Mouse (Mus musculus): ENCODE measurements at regions not wholly inside any gene's neighbourhood (a gene's known extent, or its start where the extent isn't known, plus 50 kb on each side); places are given as distances from the start of the nearest gene placed in this dataset.

DNA sequence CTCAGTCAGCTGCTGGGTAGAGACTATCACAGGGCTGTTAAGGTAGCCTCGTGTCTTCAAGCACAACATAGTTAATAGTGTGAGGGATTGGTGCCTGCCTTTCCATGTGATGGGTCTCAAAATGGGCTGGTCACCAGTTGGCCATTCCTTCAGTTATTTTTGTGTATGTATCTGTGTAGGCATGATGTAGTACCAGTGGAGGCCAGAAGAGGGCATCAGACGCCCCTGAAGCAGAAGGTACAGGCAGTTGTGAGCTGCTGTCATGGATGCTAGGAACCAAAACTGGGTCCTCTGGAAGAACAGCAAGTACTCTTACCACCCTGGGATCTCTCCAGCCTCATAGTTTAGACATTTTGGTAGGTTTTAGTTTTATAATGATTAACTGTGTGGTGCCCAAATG lies 228.9 kb upstream of the 1700056E22Rik start:
- ATAC-seq = no peak

GRCm38 (mm10) chr1:184261385-184261727 lies 227.3 kb upstream of the 1700056E22Rik start:
- no peaks in the 10 kb centered on the region for H3K4me1 ChIP-seq
- no peaks in the 10 kb centered on the region for H3K27me3 ChIP-seq
- WGBS = 73% methylated on average over 6 of the region's 6 CpGs
- no peak for ATAC-seq
- no peak overlapping the region for H3K9ac ChIP-seq
- H3K36me3 ChIP-seq (ENCODE audit: poor library complexity, severe bottlenecking) = no peaks in the 10 kb centered on the region
- no peaks in the 10 kb centered on the region for H3K9me3 ChIP-seq (replicated peaks)
- H3K4me3 ChIP-seq = no peak overlapping the region
- H3K4me2 ChIP-seq = no peak overlapping the region
- no peak overlapping the region for H3K27ac ChIP-seq

More for the DNA sequence above, 228.9 kb upstream of the 1700056E22Rik start:
- 51% methylated on average over 2 of the region's 2 CpGs for WGBS
- Histone ChIP-seq H3K4me2 (no peak overlapping the region), H3K9ac (no peak overlapping the region), H3K4me1 (no peaks in the 10 kb centered on the region), H3K27ac (no peak overlapping the region), H3K36me3 (ENCODE audit: poor library complexity, severe bottlenecking) (no peaks in the 10 kb centered on the region), H3K27me3 (no peaks in the 10 kb centered on the region), H3K4me3 (no peak overlapping the region), H3K9me3 (replicated peaks) (no peaks in the 10 kb centered on the region)

DNA sequence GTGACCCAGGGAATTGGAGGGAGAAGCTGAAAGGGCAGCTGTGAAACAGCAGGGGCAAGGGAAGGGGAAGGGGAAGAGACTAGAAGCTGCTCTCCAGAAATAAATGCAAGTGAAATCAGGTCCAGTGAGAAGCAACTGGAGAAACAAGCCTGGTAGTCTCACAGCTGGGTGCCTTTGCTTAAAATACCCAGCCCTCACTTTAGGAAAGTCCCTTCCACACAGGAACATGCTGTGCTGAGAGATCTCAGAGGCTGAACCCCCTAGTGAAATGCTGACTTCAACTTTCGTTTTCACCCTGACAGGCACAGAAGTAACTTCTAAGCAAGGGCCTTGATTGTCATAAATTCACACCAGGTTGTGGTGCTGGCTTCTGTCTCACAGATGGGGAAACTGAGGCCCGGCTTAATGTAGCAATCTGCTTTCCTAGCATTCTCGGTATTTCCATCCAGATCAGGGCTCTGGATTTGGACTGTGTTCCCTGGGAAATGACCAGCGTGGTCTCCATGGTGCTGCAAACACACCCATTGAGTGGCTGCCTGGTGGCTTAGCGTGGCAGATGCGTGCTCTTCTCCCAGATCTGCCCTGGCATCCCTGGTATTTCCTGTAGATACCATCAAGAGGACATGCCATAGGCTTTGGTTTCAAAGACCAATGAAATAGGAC lies 226.8 kb upstream of the 1700056E22Rik start:
- H3K9me3 ChIP-seq (replicated peaks) = no peaks in the 10 kb centered on the region
- H3K27ac ChIP-seq = no peak overlapping the region
- 88% methylated on average over 6 of the region's 6 CpGs for WGBS
- no peak overlapping the region for H3K4me2 ChIP-seq
- H3K4me1 ChIP-seq = no peaks in the 10 kb centered on the region
- no peaks in the 10 kb centered on the region for H3K36me3 ChIP-seq (ENCODE audit: poor library complexity, severe bottlenecking)
- no peak overlapping the region for H3K4me3 ChIP-seq
- no peaks in the 10 kb centered on the region for H3K27me3 ChIP-seq
- ATAC-seq = no peak
- H3K9ac ChIP-seq = no peak overlapping the region

DNA sequence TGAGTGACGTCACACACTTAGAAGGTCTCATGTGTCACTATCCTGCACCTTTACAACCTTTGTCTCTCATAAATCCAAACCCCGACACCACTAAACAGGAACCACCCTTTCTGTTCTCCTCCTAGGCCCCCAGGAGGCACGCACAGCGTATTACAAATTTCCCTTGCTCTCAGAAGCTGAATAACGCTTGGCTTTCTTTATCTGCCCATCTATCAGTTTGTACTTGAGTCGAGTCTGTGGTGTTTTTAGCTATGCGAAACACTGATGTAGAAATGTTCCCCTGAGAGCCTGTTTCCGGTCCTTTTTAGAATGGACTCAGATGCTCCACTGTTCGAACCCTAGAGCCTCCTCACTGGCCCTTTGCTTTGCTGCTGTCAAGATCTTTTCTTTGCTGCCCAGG lies 225.8 kb upstream of the 1700056E22Rik start:
- H3K9ac ChIP-seq = no peak overlapping the region
- no peaks in the 10 kb centered on the region for H3K27me3 ChIP-seq
- H3K36me3 ChIP-seq (ENCODE audit: poor library complexity, severe bottlenecking) = no peaks in the 10 kb centered on the region
- H3K9me3 ChIP-seq (replicated peaks) = no peaks in the 10 kb centered on the region
- H3K4me3 ChIP-seq = no peak overlapping the region
- no peak overlapping the region for H3K4me2 ChIP-seq
- no peak overlapping the region for H3K27ac ChIP-seq
- H3K4me1 ChIP-seq = no peaks in the 10 kb centered on the region
- ATAC-seq = no peak
- 94% methylated on average over 9 of the region's 9 CpGs for WGBS

GRCm38 (mm10) chr1:184257356-184257755 lies 223.3 kb upstream of the 1700056E22Rik start:
- no peaks in the 10 kb centered on the region for H3K27me3 ChIP-seq
- no peak overlapping the region for H3K4me3 ChIP-seq
- H3K27ac ChIP-seq = no peak overlapping the region
- no peak for ATAC-seq
- no peak overlapping the region for H3K9ac ChIP-seq
- H3K4me2 ChIP-seq = no peak overlapping the region
- H3K4me1 ChIP-seq = no peaks in the 10 kb centered on the region
- no peaks in the 10 kb centered on the region for H3K9me3 ChIP-seq (replicated peaks)
- no peaks in the 10 kb centered on the region for H3K36me3 ChIP-seq (ENCODE audit: poor library complexity, severe bottlenecking)
- WGBS = 91% methylated on average over 6 of the region's 6 CpGs

- H3K4me1 ChIP-seq = no peaks in the 10 kb centered on the region
- no peaks in the 10 kb centered on the region for H3K36me3 ChIP-seq (ENCODE audit: poor library complexity, severe bottlenecking)
- no peak for ATAC-seq
- H3K9ac ChIP-seq = no peak overlapping the region
- WGBS = 86% methylated on average over 4 of the region's 4 CpGs
- H3K27me3 ChIP-seq = no peaks in the 10 kb centered on the region
- H3K27ac ChIP-seq = no peak overlapping the region
- H3K9me3 ChIP-seq (replicated peaks) = no peaks in the 10 kb centered on the region
- no peak overlapping the region for H3K4me2 ChIP-seq
- no peak overlapping the region for H3K4me3 ChIP-seq
These were observed 220.8 kb upstream of the 1700056E22Rik start for GRCm38 (mm10) chr1:184254951-184255350.

DNA sequence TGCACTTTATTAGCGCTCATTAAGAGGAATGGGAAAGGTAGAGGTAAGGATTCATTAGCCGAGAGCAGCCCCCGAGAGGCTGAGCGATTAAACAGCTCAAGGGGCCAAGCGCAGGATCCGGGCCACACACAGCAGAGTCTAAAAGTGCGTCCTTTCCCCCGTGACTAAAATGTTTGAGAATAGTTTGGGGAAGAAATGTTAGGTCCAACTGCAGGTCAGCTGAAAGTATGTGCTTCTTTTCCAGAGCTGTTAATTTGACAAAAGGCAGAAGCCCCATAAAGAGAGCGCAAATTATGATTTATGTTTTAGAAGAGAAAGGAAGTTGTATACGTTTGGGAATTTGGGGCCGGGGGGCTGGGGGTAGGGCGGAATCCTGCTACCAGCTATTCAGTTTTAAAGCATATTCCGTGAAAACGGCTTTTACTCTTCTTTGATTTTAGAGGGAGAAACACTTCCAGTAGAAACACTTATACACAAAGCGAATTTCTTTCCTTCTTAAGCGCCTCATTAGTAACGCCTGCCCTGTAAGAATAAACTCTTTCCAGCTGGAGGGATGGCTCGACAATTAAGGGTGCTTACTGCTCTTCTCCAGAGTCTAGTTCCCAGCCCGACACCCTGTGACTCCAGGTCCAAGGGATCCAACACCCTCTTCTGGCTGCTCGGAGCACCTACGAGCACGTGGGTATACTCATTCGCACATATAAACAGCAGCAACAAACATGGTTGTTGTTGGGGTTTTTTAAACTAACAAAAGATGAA lies 210.8 kb upstream of the 1700056E22Rik start:
- Histone ChIP-seq H3K4me2 (peak overlapping the region; percentile 7; the same call in 1 of the 2 replicates), H3K27ac (no peak overlapping the region), H3K4me1 (no peaks in the 10 kb centered on the region), H3K36me3 (ENCODE audit: poor library complexity, severe bottlenecking) (no peaks in the 10 kb centered on the region), H3K9me3 (replicated peaks) (no peaks in the 10 kb centered on the region), H3K4me3 (no peak overlapping the region), H3K9ac (no peak overlapping the region), H3K27me3 (0 out of 2 replicates have a peak, but pooled peaks cover 4% of the 10 kb centered on the region)
- 65% methylated on average over 23 of the region's 23 CpGs for WGBS
- ATAC-seq = no peak

DNA sequence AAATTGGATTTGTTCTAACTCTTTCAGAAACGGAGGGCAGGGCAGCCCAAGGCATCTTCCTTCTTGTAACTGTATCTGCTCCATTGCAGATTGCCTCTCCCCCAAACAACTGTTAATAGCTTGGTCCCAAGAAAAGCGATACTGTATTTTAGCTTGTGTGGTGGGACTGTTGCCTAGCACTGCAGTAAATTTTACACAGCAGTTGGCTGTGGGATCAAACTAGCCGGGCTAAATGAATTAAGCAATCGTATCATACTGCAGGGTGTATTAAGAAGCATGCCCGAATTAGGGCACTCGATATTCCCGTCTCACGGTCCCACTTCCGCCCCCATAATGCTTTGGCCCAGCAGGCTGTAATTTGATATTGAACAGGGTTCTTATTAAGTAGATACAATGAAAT lies 210.2 kb upstream of the 1700056E22Rik start:
- H3K9ac ChIP-seq = no peak overlapping the region
- 67% methylated on average over 9 of the region's 9 CpGs for WGBS
- H3K4me2 ChIP-seq = peak overlapping the region; percentile 7; the same call in 1 of the 2 replicates

GRCm38 (mm10) chr1:184241846-184242245 lies 207.7 kb upstream of the 1700056E22Rik start:
- no peaks in the 10 kb centered on the region for H3K9me3 ChIP-seq (replicated peaks)
- H3K36me3 ChIP-seq (ENCODE audit: poor library complexity, severe bottlenecking) = no peaks in the 10 kb centered on the region
- 55% methylated on average over 4 of the region's 4 CpGs for WGBS
- 0 out of 2 replicates have a peak, but pooled peaks cover 9% of the 10 kb centered on the region for H3K27me3 ChIP-seq
- no peak overlapping the region for H3K9ac ChIP-seq
- H3K4me3 ChIP-seq = no peak overlapping the region
- no peak overlapping the region for H3K27ac ChIP-seq
- H3K4me2 ChIP-seq = no peak overlapping the region
- ATAC-seq = no peak
- no peaks in the 10 kb centered on the region for H3K4me1 ChIP-seq

More for the DNA sequence above, 210.2 kb upstream of the 1700056E22Rik start:
- H3K9me3 ChIP-seq (replicated peaks) = no peaks in the 10 kb centered on the region
- H3K27ac ChIP-seq = no peak overlapping the region
- H3K4me3 ChIP-seq = no peak overlapping the region
- no peaks in the 10 kb centered on the region for H3K4me1 ChIP-seq
- H3K36me3 ChIP-seq (ENCODE audit: poor library complexity, severe bottlenecking) = no peaks in the 10 kb centered on the region
- no peak for ATAC-seq
- 0 out of 2 replicates have a peak, but pooled peaks cover 4% of the 10 kb centered on the region for H3K27me3 ChIP-seq

DNA sequence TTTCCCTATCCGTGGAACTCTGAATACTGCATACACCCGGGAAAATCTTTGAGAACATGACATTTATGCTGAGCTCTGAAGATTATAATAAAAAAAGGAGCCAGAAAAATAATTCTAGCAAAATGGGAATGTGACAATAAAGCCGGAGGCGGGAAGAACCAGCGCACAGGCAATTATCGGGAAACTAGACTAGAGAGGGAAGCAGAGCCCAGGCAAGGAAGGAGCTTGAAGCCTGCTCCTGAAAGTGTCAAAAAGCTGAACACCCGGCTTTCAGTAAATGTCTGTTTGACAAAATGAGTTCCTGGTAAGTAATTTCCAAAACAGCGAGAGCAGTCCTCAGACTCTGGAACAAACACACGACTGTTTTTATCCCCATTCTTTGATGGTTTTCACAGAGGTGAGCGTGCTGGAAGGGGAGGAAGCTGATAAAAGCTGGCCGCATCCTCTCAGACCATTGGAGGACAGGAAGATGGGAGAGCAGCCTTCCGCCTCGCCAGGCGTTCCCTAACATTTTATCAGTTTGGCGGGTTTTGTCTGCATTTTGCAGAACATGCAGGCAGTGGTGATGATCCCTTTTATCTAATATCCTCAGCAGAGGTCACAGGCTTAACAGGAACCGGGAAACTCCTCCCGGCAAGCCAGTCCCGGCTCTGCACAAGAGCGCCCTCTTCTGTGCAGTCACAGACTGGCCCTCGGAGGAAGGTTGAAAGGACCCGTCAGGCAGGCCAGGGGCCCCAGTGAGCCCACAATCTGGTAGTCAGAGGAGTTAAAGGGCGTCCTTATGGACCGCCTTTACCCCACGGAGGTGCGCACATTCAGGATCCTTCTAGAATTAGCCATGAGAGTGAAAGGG lies 201.3 kb upstream of the 1700056E22Rik start:
- no peaks in the 10 kb centered on the region for H3K36me3 ChIP-seq (ENCODE audit: poor library complexity, severe bottlenecking)
- peak overlapping the region; percentile 54 for H3K4me2 ChIP-seq
- H3K4me1 ChIP-seq = peaks cover 15% of the 10 kb centered on the region
- ATAC-seq = peak; percentile 74
- 0 out of 2 replicates have a peak, but pooled peaks cover 4% of the 10 kb centered on the region for H3K27me3 ChIP-seq
- 18% methylated on average over 25 of the region's 25 CpGs for WGBS
- peak overlapping the region; percentile 43 for H3K9ac ChIP-seq
- no peak overlapping the region for H3K27ac ChIP-seq
- H3K4me3 ChIP-seq = peak overlapping the region; percentile 27
- H3K9me3 ChIP-seq (replicated peaks) = no peaks in the 10 kb centered on the region

GRCm38 (mm10) chr1:184234320-184234988 lies 200.4 kb upstream of the 1700056E22Rik start:
- Histone ChIP-seq H3K27me3 (0 out of 2 replicates have a peak, but pooled peaks cover 4% of the 10 kb centered on the region), H3K4me1 (peaks cover 15% of the 10 kb centered on the region), H3K4me3 (no peak overlapping the region), H3K9ac (0 out of 2 replicates have a peak overlapping the region, but pooled peaks have one; percentile 21), H3K9me3 (replicated peaks) (no peaks in the 10 kb centered on the region), H3K4me2 (no peak overlapping the region), H3K27ac (no peak overlapping the region), H3K36me3 (ENCODE audit: poor library complexity, severe bottlenecking) (no peaks in the 10 kb centered on the region)
- WGBS = 43% methylated on average over 8 of the region's 8 CpGs
- ATAC-seq = peak; percentile 59; the same call in 1 of the 2 replicates

Measured in forebrain, embryonic 13.5 days (tissue).